Mouse (Mus musculus): Measurements from ENCODE around the gene Usp50.

Usp50 gene

GRCm38 (mm10) chr2:126668621-126669252 is 114.5 kb downstream of the Usp50 start:
- DNase-seq (ENCODE audit: low read depth in 2 of 2, low spot score in 2 of 2) = no peak

GRCm38 (mm10) chr2:126665984-126666383 is 117.3 kb downstream of the Usp50 start:
- DNase-seq (ENCODE audit: low read depth in 2 of 2, low spot score in 2 of 2) = no peak

- DNase-seq (ENCODE audit: low read depth in 2 of 2, low spot score in 2 of 2) = peak in 1 of 2 experiments; percentile 34
Observed at GRCm38 (mm10) chr2:126663481-126663880, 119.8 kb downstream of the Usp50 start.

Measured in CD8-positive naive resting alpha-beta T cell, adult 2 months (primary cell).